Mouse (Mus musculus): ENCODE results near the gene Arhgap19. TPM values are rescaled to one million over a fixed set of nuclear protein-coding genes. Genes with fewer than 3 reads are reported as not detected.

Arhgap19 gene
- total RNA-seq, 1 experiment from 2014 or later: 26.8 TPM

- no peak for ATAC-seq (replicated peaks in 1 of 2; ENCODE audit: insufficient read depth in 1 of 2, low FRiP score in 2 of 2, low TSS enrichment in 1 of 2, low read depth in 1 of 2, poor library complexity in 2 of 2, severe bottlenecking in 2 of 2)
Observed at GRCm38 (mm10) chr19:41813374-41813773, 11.5 kb upstream of the Arhgap19 start.

- no peak for ATAC-seq (replicated peaks in 1 of 2; ENCODE audit: insufficient read depth in 1 of 2, low FRiP score in 2 of 2, low TSS enrichment in 1 of 2, low read depth in 1 of 2, poor library complexity in 2 of 2, severe bottlenecking in 2 of 2)
Observed at GRCm38 (mm10) chr19:41812525-41812924, 10.7 kb upstream of the Arhgap19 start.

- no peak for ATAC-seq (replicated peaks in 1 of 2; ENCODE audit: insufficient read depth in 1 of 2, low FRiP score in 2 of 2, low TSS enrichment in 1 of 2, low read depth in 1 of 2, poor library complexity in 2 of 2, severe bottlenecking in 2 of 2)
Observed at GRCm38 (mm10) chr19:41810074-41810473, 8.2 kb upstream of the Arhgap19 start.

GRCm38 (mm10) chr19:41808104-41808634, 6.3 kb upstream of the Arhgap19 start:
- no peak for ATAC-seq (replicated peaks in 1 of 2; ENCODE audit: insufficient read depth in 1 of 2, low FRiP score in 2 of 2, low TSS enrichment in 1 of 2, low read depth in 1 of 2, poor library complexity in 2 of 2, severe bottlenecking in 2 of 2)

- ATAC-seq (replicated peaks in 1 of 2; ENCODE audit: insufficient read depth in 1 of 2, low FRiP score in 2 of 2, low TSS enrichment in 1 of 2, low read depth in 1 of 2, poor library complexity in 2 of 2, severe bottlenecking in 2 of 2): no peak
Observed at GRCm38 (mm10) chr19:41807497-41807896, 5.7 kb upstream of the Arhgap19 start.

GRCm38 (mm10) chr19:41805831-41806230, 4.0 kb upstream of the Arhgap19 start:
- ATAC-seq (replicated peaks in 1 of 2; ENCODE audit: insufficient read depth in 1 of 2, low FRiP score in 2 of 2, low TSS enrichment in 1 of 2, low read depth in 1 of 2, poor library complexity in 2 of 2, severe bottlenecking in 2 of 2): no peak

- peak; percentile 48 to 51 for ATAC-seq (replicated peaks in 1 of 2; ENCODE audit: insufficient read depth in 1 of 2, low FRiP score in 2 of 2, low TSS enrichment in 1 of 2, low read depth in 1 of 2, poor library complexity in 2 of 2, severe bottlenecking in 2 of 2)
Observed at GRCm38 (mm10) chr19:41803322-41803721, 1.5 kb upstream of the Arhgap19 start.

GRCm38 (mm10) chr19:41800986-41801741, 683 bp downstream of the Arhgap19 start:
- ATAC-seq (replicated peaks in 1 of 2; ENCODE audit: insufficient read depth in 1 of 2, low FRiP score in 2 of 2, low TSS enrichment in 1 of 2, low read depth in 1 of 2, poor library complexity in 2 of 2, severe bottlenecking in 2 of 2): no peak

GRCm38 (mm10) chr19:41800451-41800850, 1.4 kb downstream of the Arhgap19 start:
- ATAC-seq (replicated peaks in 1 of 2; ENCODE audit: insufficient read depth in 1 of 2, low FRiP score in 2 of 2, low TSS enrichment in 1 of 2, low read depth in 1 of 2, poor library complexity in 2 of 2, severe bottlenecking in 2 of 2): no peak

GRCm38 (mm10) chr19:41797536-41797935, 4.3 kb downstream of the Arhgap19 start:
- ATAC-seq (replicated peaks in 1 of 2; ENCODE audit: insufficient read depth in 1 of 2, low FRiP score in 2 of 2, low TSS enrichment in 1 of 2, low read depth in 1 of 2, poor library complexity in 2 of 2, severe bottlenecking in 2 of 2): peak in 1 of 2 experiments; percentile 15; a peak in 1 of 4 replicates

- ATAC-seq (replicated peaks in 1 of 2; ENCODE audit: insufficient read depth in 1 of 2, low FRiP score in 2 of 2, low TSS enrichment in 1 of 2, low read depth in 1 of 2, poor library complexity in 2 of 2, severe bottlenecking in 2 of 2): peak in 1 of 2 experiments; percentile 34; a peak in 1 of 4 replicates
Observed at GRCm38 (mm10) chr19:41796789-41797327, 5.0 kb downstream of the Arhgap19 start.

GRCm38 (mm10) chr19:41796148-41796760, 5.6 kb downstream of the Arhgap19 start:
- peak; percentile 41 to 72; a peak in 3 of 4 replicates for ATAC-seq (replicated peaks in 1 of 2; ENCODE audit: insufficient read depth in 1 of 2, low FRiP score in 2 of 2, low TSS enrichment in 1 of 2, low read depth in 1 of 2, poor library complexity in 2 of 2, severe bottlenecking in 2 of 2)

GRCm38 (mm10) chr19:41794901-41795300, 6.9 kb downstream of the Arhgap19 start:
- no peak for ATAC-seq (replicated peaks in 1 of 2; ENCODE audit: insufficient read depth in 1 of 2, low FRiP score in 2 of 2, low TSS enrichment in 1 of 2, low read depth in 1 of 2, poor library complexity in 2 of 2, severe bottlenecking in 2 of 2)

GRCm38 (mm10) chr19:41794017-41794416, 7.8 kb downstream of the Arhgap19 start:
- ATAC-seq (replicated peaks in 1 of 2; ENCODE audit: insufficient read depth in 1 of 2, low FRiP score in 2 of 2, low TSS enrichment in 1 of 2, low read depth in 1 of 2, poor library complexity in 2 of 2, severe bottlenecking in 2 of 2): no peak

- no peak for ATAC-seq (replicated peaks in 1 of 2; ENCODE audit: insufficient read depth in 1 of 2, low FRiP score in 2 of 2, low TSS enrichment in 1 of 2, low read depth in 1 of 2, poor library complexity in 2 of 2, severe bottlenecking in 2 of 2)
Observed at GRCm38 (mm10) chr19:41792934-41793486, 8.8 kb downstream of the Arhgap19 start.

- ATAC-seq (replicated peaks in 1 of 2; ENCODE audit: insufficient read depth in 1 of 2, low FRiP score in 2 of 2, low TSS enrichment in 1 of 2, low read depth in 1 of 2, poor library complexity in 2 of 2, severe bottlenecking in 2 of 2): no peak
Observed at GRCm38 (mm10) chr19:41791384-41791783, 10.5 kb downstream of the Arhgap19 start.

- ATAC-seq (replicated peaks in 1 of 2; ENCODE audit: insufficient read depth in 1 of 2, low FRiP score in 2 of 2, low TSS enrichment in 1 of 2, low read depth in 1 of 2, poor library complexity in 2 of 2, severe bottlenecking in 2 of 2): no peak
Observed at GRCm38 (mm10) chr19:41789110-41789961, 12.5 kb downstream of the Arhgap19 start.

Data from hematopoietic stem cell, adult 5-6 weeks (primary cell).